Mouse (Mus musculus) midbrain, embryonic 15.5 days (tissue): ENCODE data around the gene Optn. TPM values are rescaled to one million over a fixed set of nuclear protein-coding genes. Genes with fewer than 3 reads are reported as not detected.

ENCODE experiments used
- ATAC-seq: fragments of 200-750 bp; cut with Nextera tagmentation; replicated peaks from 2 replicates; pipeline ENCODE4 v1.8.0; 2017; ENCODE audit warnings: moderate TSS enrichment
- H3K27ac ChIP-seq: fragments of 300-500 bp; sonication (generic); 2 replicates; pipeline ENCODE4 v1.5.1; 2015; ENCODE audit warnings: mild to moderate bottlenecking, inconsistent platforms
- H3K27me3 ChIP-seq: fragments of 300-500 bp; sonication (generic); replicated peaks from 2 replicates; pipeline ENCODE4 v1.6.1; 2015; ENCODE audit warnings: inconsistent platforms
- H3K36me3 ChIP-seq: fragments of 300-500 bp; sonication (generic); replicated peaks from 2 replicates; pipeline ENCODE4 v1.6.1; 2015; ENCODE audit warnings: inconsistent platforms
- H3K4me1 ChIP-seq: fragments of 300-500 bp; sonication (generic); 2 replicates; pipeline ENCODE4 v1.6.1; 2015; ENCODE audit warnings: inconsistent platforms
- H3K4me2 ChIP-seq: fragments of 300-500 bp; sonication (generic); 2 replicates; pipeline ENCODE4 v1.6.1; 2015; ENCODE audit warnings: inconsistent platforms, mild to moderate bottlenecking, moderate library complexity
- H3K4me3 ChIP-seq: fragments of 300-500 bp; sonication (generic); 2 replicates; pipeline ENCODE4 v1.5.1; 2015; ENCODE audit warnings: mild to moderate bottlenecking, inconsistent platforms
- H3K9ac ChIP-seq: fragments of 300-500 bp; sonication (generic); 2 replicates; pipeline ENCODE4 v1.6.1; 2015; ENCODE audit warnings: mild to moderate bottlenecking, inconsistent platforms
- H3K9me3 ChIP-seq: fragments of 300-500 bp; sonication (generic); 2 replicates; pipeline ENCODE4 v1.6.1; 2016; ENCODE audit warnings: inconsistent platforms
- WGBS: fragments of 180-500 bp; shearing (Covaris S2); methylation state at CpG from one replicate; pipeline ENCODE4 v1.1.7; 2015; ENCODE audit warnings: mixed read lengths; 5-methylcytosine and 5-hydroxymethylcytosine counted together
- polyA plus RNA-seq: library from polyadenylated mRNA; unstranded; fragments of >200 nt; fragmentation: Nextera tagmentation; extraction: Ambion mirVana; gene quantifications from 2 replicates; pipeline ENCODE4 v1.2.1, GENCODE M21; 2015

The Optn gene
- polyA plus RNA-seq, 1 experiment from 2014 or later = 18.9 TPM

GRCm38 (mm10) chr2:5035241-5035640 is 28.6 kb downstream of the Optn start:
- no peaks in the 10 kb centered on the region for H3K27me3 ChIP-seq
- WGBS = 80% methylated on average over 9 of the region's 9 CpGs
- H3K27ac ChIP-seq = no peak overlapping the region
- H3K9me3 ChIP-seq = no peaks in the 10 kb centered on the region
- no peak overlapping the region for H3K4me3 ChIP-seq
- H3K36me3 ChIP-seq = no peaks in the 10 kb centered on the region
- no peak overlapping the region for H3K9ac ChIP-seq
- H3K4me1 ChIP-seq = 0 out of 2 replicates have a peak, but pooled peaks cover 4% of the 10 kb centered on the region
- no peak overlapping the region for H3K4me2 ChIP-seq
- no peak for ATAC-seq

GRCm38 (mm10) chr2:5034801-5035200 is 29.1 kb downstream of the Optn start:
- H3K27me3 ChIP-seq = no peaks in the 10 kb centered on the region
- no peak overlapping the region for H3K27ac ChIP-seq
- ATAC-seq = no peak
- H3K36me3 ChIP-seq = no peaks in the 10 kb centered on the region
- WGBS = 87% methylated on average over 8 of the region's 8 CpGs
- H3K4me1 ChIP-seq = 0 out of 2 replicates have a peak, but pooled peaks cover 4% of the 10 kb centered on the region
- H3K4me3 ChIP-seq = no peak overlapping the region
- no peak overlapping the region for H3K9ac ChIP-seq
- no peaks in the 10 kb centered on the region for H3K9me3 ChIP-seq
- H3K4me2 ChIP-seq = no peak overlapping the region

- ATAC-seq = no peak
- no peak overlapping the region for H3K27ac ChIP-seq
- H3K27me3 ChIP-seq = no peaks in the 10 kb centered on the region
- H3K9me3 ChIP-seq = no peaks in the 10 kb centered on the region
- no peaks in the 10 kb centered on the region for H3K36me3 ChIP-seq
- 0 out of 2 replicates have a peak, but pooled peaks cover 4% of the 10 kb centered on the region for H3K4me1 ChIP-seq
- H3K4me3 ChIP-seq = no peak overlapping the region
- no peak overlapping the region for H3K9ac ChIP-seq
- 68% methylated on average over 15 of the region's 15 CpGs for WGBS
- H3K4me2 ChIP-seq = no peak overlapping the region
Measured at GRCm38 (mm10) chr2:5033546-5034420, 30.1 kb downstream of the Optn start.

- WGBS = 85% methylated on average over 5 of the region's 5 CpGs
- H3K4me1 ChIP-seq = no peaks in the 10 kb centered on the region
- no peak for ATAC-seq
- no peaks in the 10 kb centered on the region for H3K27me3 ChIP-seq
- H3K9me3 ChIP-seq = no peaks in the 10 kb centered on the region
- no peak overlapping the region for H3K4me2 ChIP-seq
- no peak overlapping the region for H3K9ac ChIP-seq
- no peak overlapping the region for H3K27ac ChIP-seq
- H3K36me3 ChIP-seq = no peaks in the 10 kb centered on the region
- H3K4me3 ChIP-seq = no peak overlapping the region
Measured at GRCm38 (mm10) chr2:5032665-5033064, 31.2 kb downstream of the Optn start.

GRCm38 (mm10) chr2:5031215-5031614 is 32.6 kb downstream of the Optn start:
- Histone ChIP-seq H3K36me3 (no peaks in the 10 kb centered on the region), H3K27ac (no peak overlapping the region), H3K4me2 (no peak overlapping the region), H3K27me3 (no peaks in the 10 kb centered on the region), H3K4me3 (no peak overlapping the region), H3K4me1 (no peaks in the 10 kb centered on the region), H3K9me3 (no peaks in the 10 kb centered on the region), H3K9ac (no peak overlapping the region)
- ATAC-seq = no peak
- 88% methylated on average over 7 of the region's 7 CpGs for WGBS

- no peak overlapping the region for H3K9ac ChIP-seq
- 87% methylated on average over 4 of the region's 4 CpGs for WGBS
- no peak overlapping the region for H3K4me2 ChIP-seq
- H3K36me3 ChIP-seq = no peaks in the 10 kb centered on the region
- H3K9me3 ChIP-seq = no peaks in the 10 kb centered on the region
- no peak for ATAC-seq
- no peak overlapping the region for H3K27ac ChIP-seq
- no peaks in the 10 kb centered on the region for H3K27me3 ChIP-seq
- H3K4me1 ChIP-seq = no peaks in the 10 kb centered on the region
- no peak overlapping the region for H3K4me3 ChIP-seq
Measured at GRCm38 (mm10) chr2:5029808-5030207, 34.0 kb downstream of the Optn start.

- Histone ChIP-seq H3K9ac (no peak overlapping the region), H3K4me3 (no peak overlapping the region), H3K27ac (no peak overlapping the region), H3K27me3 (no peaks in the 10 kb centered on the region), H3K9me3 (no peaks in the 10 kb centered on the region), H3K4me2 (no peak overlapping the region), H3K36me3 (no peaks in the 10 kb centered on the region), H3K4me1 (no peaks in the 10 kb centered on the region)
- ATAC-seq = no peak
- WGBS = 92% methylated on average over 7 of the region's 7 CpGs
Measured at GRCm38 (mm10) chr2:5028047-5028446, 35.8 kb downstream of the Optn start.

- H3K9me3 ChIP-seq = no peaks in the 10 kb centered on the region
- no peak overlapping the region for H3K4me2 ChIP-seq
- no peak overlapping the region for H3K27ac ChIP-seq
- H3K27me3 ChIP-seq = no peaks in the 10 kb centered on the region
- ATAC-seq = no peak
- no peak overlapping the region for H3K9ac ChIP-seq
- H3K4me3 ChIP-seq = no peak overlapping the region
- no peaks in the 10 kb centered on the region for H3K4me1 ChIP-seq
- 61% methylated on average over 6 of the region's 6 CpGs for WGBS
- no peaks in the 10 kb centered on the region for H3K36me3 ChIP-seq
Measured at GRCm38 (mm10) chr2:5027057-5027456, 36.8 kb downstream of the Optn start.

GRCm38 (mm10) chr2:5025162-5025733 is 38.6 kb downstream of the Optn start:
- H3K36me3 ChIP-seq = no peaks in the 10 kb centered on the region
- no peak for ATAC-seq
- no peaks in the 10 kb centered on the region for H3K9me3 ChIP-seq
- WGBS = 65% methylated on average over 4 of the region's 4 CpGs
- H3K4me1 ChIP-seq = no peaks in the 10 kb centered on the region
- no peak overlapping the region for H3K4me3 ChIP-seq
- H3K9ac ChIP-seq = no peak overlapping the region
- H3K27me3 ChIP-seq = no peaks in the 10 kb centered on the region; the same call in 1 of the 2 replicates
- no peak overlapping the region for H3K4me2 ChIP-seq
- no peak overlapping the region for H3K27ac ChIP-seq

GRCm38 (mm10) chr2:5023699-5024399 is 40.0 kb downstream of the Optn start:
- no peaks in the 10 kb centered on the region for H3K9me3 ChIP-seq
- H3K4me3 ChIP-seq = no peak overlapping the region
- no peak for ATAC-seq
- no peaks in the 10 kb centered on the region for H3K36me3 ChIP-seq
- WGBS = 85% methylated on average over 14 of the region's 14 CpGs
- H3K4me1 ChIP-seq = no peaks in the 10 kb centered on the region
- H3K4me2 ChIP-seq = no peak overlapping the region
- H3K9ac ChIP-seq = no peak overlapping the region
- H3K27me3 ChIP-seq = no peaks in the 10 kb centered on the region; the same call in 1 of the 2 replicates
- no peak overlapping the region for H3K27ac ChIP-seq

- Histone ChIP-seq H3K27me3 (no peaks in the 10 kb centered on the region; the same call in 1 of the 2 replicates), H3K36me3 (no peaks in the 10 kb centered on the region), H3K4me2 (no peak overlapping the region), H3K4me3 (no peak overlapping the region), H3K9ac (no peak overlapping the region), H3K27ac (no peak overlapping the region), H3K4me1 (no peaks in the 10 kb centered on the region), H3K9me3 (no peaks in the 10 kb centered on the region)
- no peak for ATAC-seq
- whole genome bisulfite sequencing = 85% methylated on average over 2 of the region's 2 CpGs
Measured at GRCm38 (mm10) chr2:5023275-5023674, 40.6 kb downstream of the Optn start.

- ATAC-seq = no peak
- WGBS = 60% methylated on average over 1 of the region's 1 CpGs
Measured at GRCm38 (mm10) chr2:5019708-5020107, 44.1 kb downstream of the Optn start.

More at GRCm38 (mm10) chr2:5019708-5020107, 44.1 kb downstream of the Optn start:
- H3K9me3 ChIP-seq = no peaks in the 10 kb centered on the region
- no peak overlapping the region for H3K27ac ChIP-seq
- no peaks in the 10 kb centered on the region for H3K4me1 ChIP-seq
- no peak overlapping the region for H3K4me3 ChIP-seq
- no peak overlapping the region for H3K4me2 ChIP-seq
- no peak overlapping the region for H3K9ac ChIP-seq
- no peaks in the 10 kb centered on the region for H3K36me3 ChIP-seq
- no peaks in the 10 kb centered on the region; the same call in 1 of the 2 replicates for H3K27me3 ChIP-seq
